Mouse (Mus musculus) small intestine, adult 2 months (tissue): ENCODE measurements at regions not wholly inside any gene's neighbourhood (a gene's known extent, or its start where the extent isn't known, plus 50 kb on each side); places are given as distances from the start of the nearest gene placed in this dataset.

Experiments
- CTCF ChIP-seq: fragments of 200-500 bp; IDR thresholded peaks from 2 replicates; pipeline ENCODE4 v1.5.1; 2012; ENCODE audit warnings: low read depth, mild to moderate bottlenecking, control low read depth, inconsistent platforms, low read length, moderate library complexity, mixed read lengths; ENCODE audit not compliant: insufficient replicate concordance, insufficient read length; ENCODE audit errors: extremely low read depth
- POLR2A ChIP-seq: fragments of 200-500 bp; IDR thresholded peaks from 2 replicates; pipeline ENCODE4 v1.6.1; 2012; ENCODE audit warnings: low read depth, mild to moderate bottlenecking, control low read depth, inconsistent platforms, low read length, moderate library complexity

- TF ChIP-seq CTCF (no peak), POLR2A (no peak)
Observed at GRCm38 (mm10) chr14:46670221-46671046, 89.9 kb upstream of the Cdkn3 start.
